Mouse (Mus musculus): ENCODE data around the gene Zdhhc18.

Gene Zdhhc18

DNA sequence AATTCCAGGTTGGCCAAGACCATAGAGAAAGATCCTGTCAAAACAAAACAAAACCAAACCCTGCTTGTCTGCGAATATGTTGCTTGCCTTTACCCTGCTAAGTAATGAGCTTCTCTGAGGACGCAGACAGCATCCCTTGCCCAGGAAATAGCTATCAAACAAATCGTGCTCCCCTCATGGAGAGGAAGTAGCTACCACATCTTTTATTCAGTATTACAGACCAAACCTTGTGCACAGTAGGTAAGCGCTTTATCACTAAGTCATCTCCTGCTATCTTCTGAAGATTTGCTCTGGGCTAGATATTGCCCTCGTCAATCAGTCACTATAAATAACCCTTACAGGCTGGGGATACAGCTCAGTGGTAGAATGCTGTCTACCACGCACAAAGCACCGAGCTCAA, 20.8 kb downstream of the Zdhhc18 start:
- DNase-seq: no peak

DNA sequence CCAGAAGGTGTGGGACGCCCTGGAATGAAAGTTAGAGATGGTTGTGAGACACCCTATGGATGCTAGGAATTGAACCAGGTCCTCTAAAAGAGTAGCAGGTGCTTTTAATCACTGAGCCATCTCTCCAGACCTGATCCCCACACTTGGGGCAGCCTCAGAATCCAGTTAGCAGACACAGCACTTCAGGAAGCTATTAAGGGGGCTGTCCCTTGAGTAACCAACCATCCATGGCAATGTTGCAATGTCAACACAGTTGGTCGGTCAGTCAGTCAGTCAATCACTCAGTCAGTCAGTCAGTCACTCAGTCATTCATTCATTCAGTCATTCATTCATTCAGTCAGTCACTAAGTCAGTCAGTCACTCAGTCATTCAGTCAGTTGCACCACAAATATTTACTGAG, 21.4 kb downstream of the Zdhhc18 start:
- DNase-seq: no peak

DNA sequence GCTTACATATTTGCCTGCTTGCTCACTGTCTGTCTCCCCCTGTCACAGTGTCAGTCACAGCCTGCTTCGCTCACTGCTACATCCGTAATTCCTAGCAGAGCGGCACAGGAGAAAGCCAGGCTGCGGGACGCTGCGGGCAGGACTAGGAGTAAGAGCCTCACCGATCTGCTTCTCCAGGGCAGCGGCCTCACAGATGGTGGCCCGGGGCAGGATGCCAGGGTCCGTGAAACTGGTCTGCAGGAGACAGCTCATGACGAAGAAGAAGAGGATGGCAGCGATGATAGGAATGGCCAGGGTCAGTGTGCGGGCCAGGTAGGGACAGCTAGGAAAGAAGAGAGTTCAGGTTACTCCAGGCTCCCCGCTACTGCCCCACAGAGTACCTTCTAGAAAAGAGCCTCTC, 22.9 kb downstream of the Zdhhc18 start:
- peak; percentile 78 to 85 for DNase-seq

GRCm38 (mm10) chr4:133626621-133627020, 23.3 kb downstream of the Zdhhc18 start:
- no peak for DNase-seq

DNA sequence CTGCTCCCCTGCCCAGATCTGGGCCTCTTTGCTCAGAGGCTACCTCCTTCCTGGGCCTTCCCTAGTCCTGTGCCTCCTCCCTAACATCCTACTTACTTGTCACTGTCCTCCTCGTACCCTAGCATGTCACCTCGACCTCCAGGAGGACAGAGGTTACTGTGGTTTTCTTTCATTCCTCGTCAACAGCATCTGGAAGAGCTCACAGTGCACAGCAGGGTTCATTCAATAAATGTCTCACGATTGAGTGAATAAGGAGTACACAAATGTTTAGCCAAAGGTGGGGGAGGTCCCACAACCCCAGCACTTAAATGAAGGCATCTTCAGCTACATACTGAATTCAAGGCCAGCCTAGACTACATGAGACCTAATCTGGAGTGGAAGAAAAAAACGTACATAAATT, 23.7 kb downstream of the Zdhhc18 start:
- no peak for DNase-seq

GRCm38 (mm10) chr4:133625621-133626071, 24.3 kb downstream of the Zdhhc18 start:
- DNase-seq: peak; percentile 29 to 35

- no peak for DNase-seq
These were observed 25.1 kb downstream of the Zdhhc18 start for GRCm38 (mm10) chr4:133624830-133625229.

DNA sequence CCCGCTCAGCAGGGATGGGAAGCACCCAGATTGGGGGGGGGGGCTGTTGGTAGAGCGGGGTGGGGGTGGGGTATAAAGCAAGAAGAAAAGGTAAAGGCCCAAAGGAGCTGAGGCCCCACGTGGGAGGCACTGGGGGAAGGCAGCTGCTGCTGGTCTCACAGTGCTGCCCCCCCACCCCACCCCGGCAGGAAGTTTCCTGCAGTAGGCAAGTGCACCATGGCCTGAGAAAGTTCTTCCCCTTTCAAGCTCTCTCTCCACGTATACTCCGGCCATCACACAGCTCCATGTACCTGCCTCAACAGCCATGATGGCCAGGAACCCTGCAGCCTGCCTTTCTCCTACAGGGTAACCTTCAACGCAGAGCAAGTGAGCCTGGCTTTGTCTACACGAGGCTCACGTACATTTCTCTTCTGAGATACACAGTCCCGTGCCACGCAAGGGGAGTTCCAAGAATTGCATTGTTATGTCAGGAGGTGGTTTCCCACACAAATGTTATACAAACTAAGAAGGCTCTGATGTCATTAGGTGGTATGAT, 27.7 kb downstream of the Zdhhc18 start:
- DNase-seq: no peak

DNA sequence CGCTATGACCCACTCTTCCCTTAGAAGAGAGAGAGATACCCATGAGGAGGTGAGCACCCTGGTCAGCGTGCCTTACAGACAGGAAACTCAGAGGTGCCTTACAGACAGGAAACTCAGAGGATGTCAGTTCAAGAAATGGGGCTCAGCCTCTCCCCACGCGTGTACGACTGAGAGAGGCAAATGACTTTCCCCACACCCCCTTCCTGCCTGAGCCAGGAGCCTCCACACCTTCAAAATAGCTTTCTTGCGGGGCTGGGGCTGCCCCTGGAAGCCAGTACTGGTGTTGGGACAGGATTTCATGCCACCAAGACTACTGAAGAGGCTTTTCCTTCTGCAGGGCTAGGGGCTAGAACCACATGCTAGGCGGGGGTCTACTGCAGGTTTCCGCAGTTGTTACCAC, 29.3 kb downstream of the Zdhhc18 start:
- DNase-seq: no peak

DNA sequence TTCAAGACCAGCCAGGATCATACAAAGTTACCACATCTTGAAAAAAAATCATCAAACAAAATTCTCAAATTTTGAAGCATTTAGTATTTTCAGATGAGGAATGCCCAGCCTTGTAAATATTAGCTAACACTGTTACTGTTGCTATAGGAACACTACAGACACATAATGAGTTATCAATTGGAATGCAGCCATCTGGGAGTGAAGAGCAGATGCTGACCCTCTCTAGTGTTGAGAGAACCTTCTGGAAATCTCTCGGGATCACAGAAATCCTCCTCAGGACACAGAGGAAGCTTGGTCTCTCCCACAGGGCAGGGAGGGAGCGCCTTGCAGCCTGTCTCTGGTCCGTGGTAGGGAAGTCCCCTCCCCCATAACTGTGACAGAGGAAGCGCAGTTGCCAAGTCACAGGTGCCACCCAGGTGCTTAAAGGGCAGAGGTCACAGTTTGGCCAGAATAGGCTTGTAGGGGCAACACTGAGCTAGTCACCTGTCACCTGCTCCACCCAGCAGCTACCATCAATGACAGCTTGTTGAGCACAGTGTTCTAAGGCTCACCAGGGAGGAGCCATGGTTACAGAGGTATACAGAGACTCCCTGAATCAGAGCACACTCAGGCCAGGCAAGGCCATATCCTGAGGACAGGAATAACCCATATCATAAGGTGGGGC, 30.3 kb downstream of the Zdhhc18 start:
- no peak for DNase-seq

GRCm38 (mm10) chr4:133617936-133618335, 32.0 kb downstream of the Zdhhc18 start:
- no peak for DNase-seq

GRCm38 (mm10) chr4:133615416-133615815, 34.5 kb downstream of the Zdhhc18 start:
- DNase-seq: no peak

DNA sequence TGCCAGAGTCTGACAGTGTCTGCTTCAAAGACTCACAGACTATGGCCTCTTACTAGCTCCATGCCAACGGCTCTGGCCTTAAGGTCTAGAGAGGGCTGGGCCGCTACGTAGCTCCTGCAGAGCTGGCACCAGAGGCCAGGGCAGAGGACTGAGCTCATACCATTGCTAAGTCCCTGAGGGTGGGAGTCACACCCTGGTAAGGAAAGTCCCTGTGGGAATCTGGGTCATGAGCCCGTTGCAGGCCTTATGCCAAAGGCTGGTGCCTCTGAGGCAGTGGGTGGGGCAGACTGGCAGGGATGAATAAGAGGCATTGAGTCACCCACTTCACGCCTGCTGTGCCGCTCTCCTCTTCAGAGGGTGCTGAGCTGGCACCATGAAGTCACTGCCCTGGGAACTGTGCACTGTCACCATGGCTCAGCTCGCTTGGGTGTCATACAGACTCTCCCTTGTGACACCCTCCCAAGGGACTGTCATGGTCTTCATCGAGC, 35.6 kb downstream of the Zdhhc18 start:
- peak in 1 of 2 experiments; percentile 30 for DNase-seq

DNA sequence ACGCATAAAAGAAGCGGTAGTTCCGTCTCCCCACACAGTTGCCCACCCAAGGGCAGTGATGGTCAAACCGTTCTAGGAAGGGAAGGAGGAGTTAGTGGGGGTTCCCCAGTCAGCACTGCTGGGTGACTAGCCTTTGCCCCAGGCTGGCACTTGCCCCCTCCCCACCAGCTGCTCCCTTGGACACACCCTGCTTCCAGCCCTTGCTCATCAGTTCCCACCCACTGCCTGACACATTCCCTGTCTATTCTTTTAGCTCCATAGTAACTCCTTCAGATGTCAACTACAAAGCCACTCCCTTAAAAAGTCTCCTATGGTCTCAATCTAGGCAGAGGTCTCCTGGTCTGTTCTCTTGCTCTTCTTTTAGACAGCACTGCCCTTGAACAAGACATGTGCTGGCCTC, 36.1 kb downstream of the Zdhhc18 start:
- DNase-seq: no peak

GRCm38 (mm10) chr4:133613026-133613425, 36.9 kb downstream of the Zdhhc18 start:
- DNase-seq: no peak

- no peak for DNase-seq
These were observed 37.5 kb downstream of the Zdhhc18 start for GRCm38 (mm10) chr4:133612416-133612815.

- DNase-seq: no peak
These were observed 38.1 kb downstream of the Zdhhc18 start for GRCm38 (mm10) chr4:133611815-133612214.

GRCm38 (mm10) chr4:133609719-133610118, 40.2 kb downstream of the Zdhhc18 start:
- peak; percentile 75 to 79 for DNase-seq

- DNase-seq: no peak
These were observed 42.7 kb downstream of the Zdhhc18 start for GRCm38 (mm10) chr4:133607284-133607683.

GRCm38 (mm10) chr4:133605330-133605729, 44.6 kb downstream of the Zdhhc18 start:
- no peak for DNase-seq

DNA sequence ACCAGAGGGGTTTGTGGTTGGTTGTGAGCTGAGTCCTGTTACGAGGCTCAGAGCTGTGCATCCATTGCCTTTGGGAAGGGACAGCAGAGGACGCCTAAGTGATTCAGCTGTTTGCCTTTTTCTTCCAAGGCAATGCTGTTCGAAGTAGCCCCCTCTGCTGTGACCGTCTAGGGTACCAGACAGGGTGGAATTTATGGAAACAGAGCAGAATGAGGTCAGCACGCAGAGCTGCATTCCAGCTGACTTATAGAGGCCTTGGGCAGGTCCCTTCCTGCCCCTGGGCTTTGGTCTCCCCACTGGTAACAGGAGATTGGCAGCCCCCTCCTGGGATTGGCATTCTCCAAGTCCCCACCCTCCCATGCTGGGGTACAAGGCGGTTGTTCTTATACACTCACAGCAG, 45.1 kb downstream of the Zdhhc18 start:
- DNase-seq: no peak

DNA sequence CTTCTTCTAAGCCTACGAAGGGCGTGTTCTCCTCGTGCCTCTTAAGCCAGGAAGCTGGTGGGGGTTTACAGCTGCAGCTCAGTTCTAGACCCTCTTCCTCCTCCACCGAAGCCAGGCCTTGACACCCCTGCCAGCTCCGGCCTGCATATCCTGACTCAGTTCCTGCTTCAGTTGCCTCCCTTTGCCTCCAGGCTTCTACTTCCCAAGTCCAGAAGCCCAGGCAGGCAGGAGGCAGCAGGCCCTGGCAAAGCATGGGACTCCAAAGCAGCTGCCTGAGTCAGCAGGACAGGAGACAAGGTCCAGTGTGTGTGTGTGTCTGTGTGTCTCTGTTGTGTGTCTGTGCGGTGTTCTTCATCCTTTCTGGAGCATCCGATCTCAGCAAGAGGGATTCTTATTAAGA, 45.8 kb downstream of the Zdhhc18 start:
- no peak for DNase-seq

DNA sequence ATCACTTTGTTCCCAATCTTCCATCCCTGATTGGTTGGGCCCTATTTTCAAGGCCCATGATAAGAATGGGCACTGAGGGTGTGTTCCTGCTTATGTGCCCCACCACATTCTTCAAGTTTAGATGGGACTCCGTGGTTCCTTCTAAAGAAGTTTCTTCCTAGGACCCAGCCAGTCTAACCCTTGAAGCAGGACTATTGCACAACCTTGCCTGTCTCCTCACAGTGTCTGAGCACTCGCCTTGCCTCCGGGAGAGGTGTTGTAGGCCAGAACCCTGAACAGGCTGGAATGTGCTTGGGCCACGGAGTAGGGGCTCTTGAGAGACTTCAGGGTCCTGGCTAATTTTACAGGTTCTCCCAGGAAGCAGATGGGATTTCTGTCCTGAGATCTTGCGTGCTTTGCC, 46.9 kb downstream of the Zdhhc18 start:
- no peak for DNase-seq

GRCm38 (mm10) chr4:133601721-133602218, 48.2 kb downstream of the Zdhhc18 start, which contains the start of gene Sfn:
Sfn (minus strand) TSS chr4:133602168.
- peak; percentile 44 to 48 for DNase-seq
